Mouse (Mus musculus): Measurements from ENCODE around the gene Slc43a1.

The Slc43a1 gene

GRCm38 (mm10) chr2:84827283-84827920 is 11.2 kb upstream of the Slc43a1 start:
- no peak for DNase-seq (ENCODE audit: low read depth in 2 of 2, low spot score in 2 of 2)

- peak; percentile 78 to 80 for DNase-seq (ENCODE audit: low read depth in 2 of 2, low spot score in 2 of 2)
Observed at GRCm38 (mm10) chr2:84831666-84832391, 6.8 kb upstream of the Slc43a1 start.

GRCm38 (mm10) chr2:84837107-84837506 is 1.5 kb upstream of the Slc43a1 start:
- DNase-seq (ENCODE audit: low read depth in 2 of 2, low spot score in 2 of 2) = no peak

- DNase-seq (ENCODE audit: low read depth in 2 of 2, low spot score in 2 of 2) = no peak
Observed at GRCm38 (mm10) chr2:84837817-84838592, 645 bp upstream of the Slc43a1 start.

- no peak for DNase-seq (ENCODE audit: low read depth in 2 of 2, low spot score in 2 of 2)
Observed at GRCm38 (mm10) chr2:84838993-84839980, 637 bp downstream of the Slc43a1 start.

- DNase-seq (ENCODE audit: low read depth in 2 of 2, low spot score in 2 of 2) = peak; percentile 18 to 27
Observed at GRCm38 (mm10) chr2:84840016-84840747, 1.5 kb downstream of the Slc43a1 start.

- DNase-seq (ENCODE audit: low read depth in 2 of 2, low spot score in 2 of 2) = no peak
Observed at GRCm38 (mm10) chr2:84840748-84841563, 2.3 kb downstream of the Slc43a1 start.

GRCm38 (mm10) chr2:84841905-84842304 is 3.3 kb downstream of the Slc43a1 start:
- no peak for DNase-seq (ENCODE audit: low read depth in 2 of 2, low spot score in 2 of 2)

GRCm38 (mm10) chr2:84843654-84844053 is 5.0 kb downstream of the Slc43a1 start:
- no peak for DNase-seq (ENCODE audit: low read depth in 2 of 2, low spot score in 2 of 2)

GRCm38 (mm10) chr2:84845226-84845625 is 6.6 kb downstream of the Slc43a1 start:
- no peak for DNase-seq (ENCODE audit: low read depth in 2 of 2, low spot score in 2 of 2)

GRCm38 (mm10) chr2:84850407-84851129 is 11.9 kb downstream of the Slc43a1 start:
- DNase-seq (ENCODE audit: low read depth in 2 of 2, low spot score in 2 of 2) = no peak

GRCm38 (mm10) chr2:84851130-84852040 is 12.7 kb downstream of the Slc43a1 start:
- DNase-seq (ENCODE audit: low read depth in 2 of 2, low spot score in 2 of 2) = no peak

- DNase-seq (ENCODE audit: low read depth in 2 of 2, low spot score in 2 of 2) = no peak
Observed at GRCm38 (mm10) chr2:84855732-84856131, 17.1 kb downstream of the Slc43a1 start.

GRCm38 (mm10) chr2:84858551-84858950 is 19.9 kb downstream of the Slc43a1 start:
- no peak for DNase-seq (ENCODE audit: low read depth in 2 of 2, low spot score in 2 of 2)

GRCm38 (mm10) chr2:84859991-84860780 is 21.5 kb downstream of the Slc43a1 start:
- DNase-seq (ENCODE audit: low read depth in 2 of 2, low spot score in 2 of 2) = no peak

- no peak for DNase-seq (ENCODE audit: low read depth in 2 of 2, low spot score in 2 of 2)
Observed at GRCm38 (mm10) chr2:84861430-84861829, 22.8 kb downstream of the Slc43a1 start.

- no peak for DNase-seq (ENCODE audit: low read depth in 2 of 2, low spot score in 2 of 2)
Observed at GRCm38 (mm10) chr2:84862231-84862630, 23.6 kb downstream of the Slc43a1 start.

All from CD8-positive naive resting alpha-beta T cell, adult 2 months (primary cell).